Mouse (Mus musculus) kidney, adult 2 months (tissue): ENCODE data around the gene Vmn2r7.

ENCODE experiments used
- CTCF ChIP-seq: fragments of 200-500 bp; conservative IDR thresholded peaks from 2 replicates; pipeline ENCODE4 v1.5.1; 2011; ENCODE audit warnings: low read depth, mild to moderate bottlenecking, control low read depth, low read length, moderate library complexity, mixed read lengths; ENCODE audit not compliant: insufficient read depth, insufficient read length
- POLR2A ChIP-seq: fragments of 200-500 bp; IDR thresholded peaks from one replicate; pipeline ENCODE4 v1.6.1; 2011; ENCODE audit warnings: low read depth, low read length, control low read depth

GRCm38 (mm10) chr3:64756145-64756544, 88.4 kb downstream of the Vmn2r7 start:
- TF ChIP-seq CTCF (no peak), POLR2A (no peak)
